Comparison of ENCODE assay signal across 10 mouse cellular contexts in the genomic region with DNA sequence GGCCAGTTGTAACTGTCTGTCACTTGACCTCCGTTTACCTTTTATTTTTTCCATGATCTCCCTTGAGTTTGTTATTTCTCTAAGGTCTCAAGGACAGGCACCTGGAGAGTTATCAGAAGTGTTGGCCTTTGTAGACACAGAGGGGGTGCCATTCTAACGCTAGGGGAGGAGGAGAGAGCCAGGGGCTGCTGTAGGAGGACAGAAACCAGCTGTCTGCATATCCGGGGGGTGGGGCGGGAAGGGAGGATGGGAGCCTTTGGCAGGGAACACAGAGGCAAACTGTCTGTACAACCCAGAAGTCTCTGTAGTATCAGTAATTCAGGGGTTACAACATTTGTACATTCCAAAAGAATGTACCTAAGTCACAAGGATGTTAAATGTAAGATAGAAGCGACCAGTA.
"Had no signal": no experiment of that assay in that cellular context is flagged by ENCODE, and none has a peak within 500 bp of the region (broad histone marks: within the 10 kb centered on the region; RNA-seq: fewer than 3 reads in every experiment).

No protein-coding gene starts in this region.

- H3K36me3 ChIP-seq: hindbrain, embryonic 15.5 days; limb, embryonic 13.5 days; liver, embryonic 15.5 days; midbrain, embryonic 12.5 days had no signal

- H3K27me3 ChIP-seq: hindbrain, embryonic 15.5 days; limb, embryonic 13.5 days; liver, embryonic 15.5 days; midbrain, embryonic 12.5 days had no signal

- H3K27ac ChIP-seq: hindbrain, embryonic 15.5 days; limb, embryonic 13.5 days; liver, embryonic 15.5 days; midbrain, embryonic 12.5 days; stomach, postnatal 0 days had no signal

- DNase-seq: left cerebral cortex, postnatal 4 days; thymus, postnatal 4 days had no signal

- H3K4me1 ChIP-seq: hindbrain, embryonic 15.5 days; limb, embryonic 13.5 days; liver, embryonic 15.5 days; midbrain, embryonic 12.5 days had no signal

- H3K9me3 ChIP-seq: hindbrain, embryonic 15.5 days; limb, embryonic 13.5 days; liver, embryonic 15.5 days; midbrain, embryonic 12.5 days had no signal

- H3K9ac ChIP-seq: hindbrain, embryonic 15.5 days; limb, embryonic 13.5 days; liver, embryonic 15.5 days; midbrain, embryonic 12.5 days had no signal

- H3K4me3 ChIP-seq: hindbrain, embryonic 15.5 days; limb, embryonic 13.5 days; liver, embryonic 15.5 days; midbrain, embryonic 12.5 days had no signal

- ATAC-seq: intestine, embryonic 16.5 days; lung, postnatal 0 days had no signal

- H3K4me2 ChIP-seq: hindbrain, embryonic 15.5 days; limb, embryonic 13.5 days; liver, embryonic 11.5 days; liver, embryonic 15.5 days; midbrain, embryonic 12.5 days had no signal
